Mouse (Mus musculus) embryonic facial prominence, embryonic 11.5 days (tissue): ENCODE results near the gene Sptbn2. TPM values are rescaled to one million over a fixed set of nuclear protein-coding genes. Genes with fewer than 3 reads are reported as not detected.

Source experiments
- ATAC-seq: fragments of 200-750 bp; cut with Nextera tagmentation; replicated peaks from 2 replicates; pipeline ENCODE4 v1.8.0; 2017; ENCODE audit warnings: low read depth; ENCODE audit not compliant: insufficient number of reproducible peaks, low FRiP score, low TSS enrichment
- DNase-seq: peaks from one replicate; pipeline ENCODE4 v3.0.0-alpha.2; 2015; ENCODE audit warnings: low spot score
- H3K27ac ChIP-seq: fragments of 300-500 bp; sonication (generic); replicated peaks from 2 replicates; pipeline ENCODE4 v1.5.1; 2014; ENCODE audit warnings: mild to moderate bottlenecking, low read depth, low read length, control low read depth
- H3K27me3 ChIP-seq: fragments of 300-500 bp; sonication (generic); 2 replicates; pipeline ENCODE4 v1.6.1; 2014; ENCODE audit warnings: mild to moderate bottlenecking, low read length, moderate library complexity, mixed read lengths; ENCODE audit not compliant: control insufficient read depth, insufficient read depth
- H3K36me3 ChIP-seq: fragments of 300-500 bp; sonication (generic); replicated peaks from 2 replicates; pipeline ENCODE4 v1.6.1; 2014; ENCODE audit warnings: low read depth, mild to moderate bottlenecking, low read length, moderate library complexity, mixed read lengths; ENCODE audit not compliant: control insufficient read depth, insufficient read depth
- H3K4me1 ChIP-seq: fragments of 300-500 bp; sonication (generic); 2 replicates; pipeline ENCODE4 v1.6.1; 2014; ENCODE audit warnings: low read length, mixed read lengths; ENCODE audit not compliant: control insufficient read depth, insufficient read depth
- H3K4me2 ChIP-seq: fragments of 300-500 bp; sonication (generic); 2 replicates; pipeline ENCODE4 v1.6.1; 2014; ENCODE audit warnings: low read depth, mild to moderate bottlenecking, control low read depth, low read length, moderate library complexity
- H3K4me3 ChIP-seq: fragments of 300-500 bp; sonication (generic); 2 replicates; pipeline ENCODE4 v1.5.1; 2014; ENCODE audit warnings: low read depth, low read length, control low read depth
- H3K9ac ChIP-seq: fragments of 300-500 bp; sonication (generic); replicated peaks from 2 replicates; pipeline ENCODE4 v1.6.1; 2014; ENCODE audit warnings: mild to moderate bottlenecking, control low read depth, low read length
- H3K9me3 ChIP-seq: fragments of 300-500 bp; sonication (generic); replicated peaks from 2 replicates; pipeline ENCODE4 v1.6.1; 2016; ENCODE audit warnings: mild to moderate bottlenecking, low read length, inconsistent platforms, mixed read lengths; ENCODE audit not compliant: control insufficient read depth
- WGBS: fragments of 180-500 bp; shearing (Covaris S2); extraction: QIAGEN DNeasy Blood & Tissue Kit; methylation state at CpG from one replicate; pipeline ENCODE4 v1.1.7; 2014; 5-methylcytosine and 5-hydroxymethylcytosine counted together
- polyA plus RNA-seq: library from polyadenylated mRNA; unstranded; fragments of >200 nt; fragmentation: Nextera tagmentation; extraction: Ambion mirVana; gene quantifications from 2 replicates; pipeline ENCODE4 v1.2.1, GENCODE M21; 2014

Gene Sptbn2
- polyA plus RNA-seq, 1 experiment from 2014 or later, result 5.4 TPM

DNA sequence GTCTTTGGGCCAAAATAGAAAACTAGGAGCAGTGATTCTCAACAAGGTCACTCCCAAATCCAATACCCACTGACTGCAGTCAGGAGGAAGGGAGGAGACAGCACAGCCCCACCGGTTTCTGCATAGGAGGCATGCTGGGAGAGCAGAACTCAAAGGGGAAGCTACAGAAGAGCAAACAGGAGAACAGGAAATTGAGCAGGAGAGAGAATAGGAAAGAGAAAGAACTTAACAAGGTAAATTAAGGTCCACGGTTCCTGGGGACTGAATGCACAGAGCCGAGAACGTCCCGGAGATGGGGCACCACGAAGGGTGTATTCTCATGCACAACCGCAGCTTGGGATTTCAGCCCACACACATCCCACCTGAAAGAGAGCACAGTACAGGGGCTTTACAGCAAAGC lies 74.2 kb downstream of the Sptbn2 start:
- no peak overlapping the region for H3K27ac ChIP-seq
- H3K36me3 ChIP-seq, result peaks cover 18% of the 10 kb centered on the region
- no peak for ATAC-seq
- H3K9ac ChIP-seq, result no peak overlapping the region
- no peak overlapping the region for H3K4me2 ChIP-seq
- no peak for DNase-seq
- 93% methylated on average over 7 of the region's 7 CpGs for WGBS
- no peak overlapping the region for H3K4me3 ChIP-seq
- no peaks in the 10 kb centered on the region for H3K9me3 ChIP-seq
- H3K4me1 ChIP-seq, result no peaks in the 10 kb centered on the region
- H3K27me3 ChIP-seq, result no peaks in the 10 kb centered on the region

DNA sequence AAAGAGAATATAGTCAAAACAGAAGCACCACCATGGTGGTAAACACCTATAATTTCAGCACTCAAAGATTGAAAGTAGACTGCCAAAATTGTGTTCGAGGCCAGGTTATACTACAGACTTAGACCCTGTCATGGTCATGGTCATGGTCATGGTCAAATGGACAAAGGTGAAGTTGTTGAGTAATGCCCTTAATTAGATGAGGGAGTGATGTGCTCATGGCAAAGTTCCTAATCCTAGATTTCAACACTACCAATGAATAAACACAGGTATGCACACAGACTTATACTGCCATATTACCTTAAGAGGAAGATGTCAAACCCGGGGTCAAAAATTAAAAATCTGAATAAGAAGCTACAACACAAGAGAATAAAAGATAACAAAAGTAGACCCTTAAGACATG lies 75.3 kb downstream of the Sptbn2 start:
- Histone ChIP-seq H3K9ac (no peak overlapping the region), H3K4me2 (no peak overlapping the region), H3K27ac (no peak overlapping the region), H3K4me1 (no peaks in the 10 kb centered on the region), H3K4me3 (no peak overlapping the region), H3K36me3 (peaks cover 18% of the 10 kb centered on the region), H3K27me3 (no peaks in the 10 kb centered on the region), H3K9me3 (no peaks in the 10 kb centered on the region)
- ATAC-seq (no peak), DNase-seq (no peak)
- WGBS, result 91% methylated on average over 2 of the region's 2 CpGs

DNA sequence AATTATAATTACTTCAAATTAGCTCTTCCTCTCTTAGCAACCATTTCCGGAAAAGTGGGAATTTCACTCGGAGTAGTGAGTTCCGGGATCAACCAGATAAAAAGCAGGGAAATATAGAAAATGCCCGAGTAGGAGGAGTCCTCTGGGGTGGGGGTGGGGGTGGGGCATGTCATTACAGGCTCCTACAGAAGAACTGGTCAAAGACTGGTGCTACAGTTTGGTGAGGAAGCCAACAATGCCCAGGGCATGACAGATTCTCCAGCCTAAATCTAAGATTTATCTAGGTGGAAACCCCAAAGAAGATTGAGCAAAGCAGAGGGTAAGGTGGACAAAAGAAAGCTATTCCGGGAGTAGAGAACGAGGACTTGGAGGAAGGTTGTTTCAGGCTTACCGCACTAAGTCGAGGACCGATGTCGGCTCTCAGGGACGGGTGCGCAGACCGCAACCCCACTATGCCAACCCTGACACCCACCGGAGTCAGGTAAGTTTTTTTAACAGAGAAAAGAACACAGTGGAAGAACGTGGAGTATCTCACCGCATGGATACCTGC lies 82.4 kb downstream of the Sptbn2 start:
- Histone ChIP-seq H3K9ac (peak overlapping the region; percentile 72), H3K4me3 (peak overlapping the region; percentile 68), H3K36me3 (no peaks in the 10 kb centered on the region; the same call in 1 of the 2 replicates), H3K27me3 (no peaks in the 10 kb centered on the region), H3K4me2 (peak overlapping the region; percentile 65), H3K4me1 (no peaks in the 10 kb centered on the region), H3K9me3 (no peaks in the 10 kb centered on the region), H3K27ac (0 out of 2 replicates have a peak overlapping the region, but pooled peaks have one; percentile 32)
- WGBS, result under 1% methylated on average over 16 of the region's 16 CpGs
- DNase-seq, result peak; percentile 42
- no peak; the same call in 1 of the 2 replicates for ATAC-seq

DNA sequence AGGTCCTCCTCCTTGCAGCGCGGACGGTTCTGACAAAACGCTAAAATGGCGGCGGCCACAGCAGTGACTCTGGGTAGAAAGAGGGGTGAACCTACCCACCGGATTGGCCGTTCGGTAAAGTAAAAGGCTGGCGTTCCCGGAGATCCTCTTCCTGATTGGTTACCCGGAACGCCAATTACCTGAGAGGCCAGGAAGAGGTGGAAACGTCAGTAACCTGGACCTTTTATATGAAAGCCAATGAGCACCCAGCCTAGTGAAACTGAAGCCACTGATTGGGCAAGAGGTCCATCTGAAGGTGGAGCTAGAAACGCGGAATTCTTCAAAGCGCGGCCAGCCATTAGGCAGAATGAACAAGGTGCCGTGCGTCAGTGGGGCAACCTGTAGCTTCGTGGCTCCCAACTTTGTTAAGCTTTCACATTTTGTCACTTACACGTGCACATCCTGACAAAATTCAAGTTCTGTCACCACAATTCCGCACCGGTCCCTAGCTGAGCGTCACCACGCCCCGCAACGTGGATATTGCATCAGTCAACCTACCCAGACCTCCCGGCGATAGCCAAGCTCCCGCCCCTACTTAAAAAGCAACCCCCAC lies 83.0 kb downstream of the Sptbn2 start, which contains the start of gene Rbm4:
Rbm4 (minus strand) TSS at position 71 of the 592 bp plus-strand sequence.
- Histone ChIP-seq H3K4me1 (no peaks in the 10 kb centered on the region), H3K27me3 (no peaks in the 10 kb centered on the region), H3K9me3 (no peaks in the 10 kb centered on the region), H3K4me2 (peak within 1 kb of the TSS; percentile 65), H3K4me3 (peak within 1 kb of the TSS; percentile 68), H3K27ac (0 out of 2 replicates have a peak within 1 kb of the TSS, but pooled peaks have one; percentile 32), H3K9ac (peak within 1 kb of the TSS; percentile 72), H3K36me3 (no peaks in the 10 kb centered on the region; the same call in 1 of the 2 replicates)
- ATAC-seq, result peak; percentile 97
- DNase-seq, result peak; percentile 98
- under 1% methylated on average over 31 of the region's 31 CpGs for WGBS

DNA sequence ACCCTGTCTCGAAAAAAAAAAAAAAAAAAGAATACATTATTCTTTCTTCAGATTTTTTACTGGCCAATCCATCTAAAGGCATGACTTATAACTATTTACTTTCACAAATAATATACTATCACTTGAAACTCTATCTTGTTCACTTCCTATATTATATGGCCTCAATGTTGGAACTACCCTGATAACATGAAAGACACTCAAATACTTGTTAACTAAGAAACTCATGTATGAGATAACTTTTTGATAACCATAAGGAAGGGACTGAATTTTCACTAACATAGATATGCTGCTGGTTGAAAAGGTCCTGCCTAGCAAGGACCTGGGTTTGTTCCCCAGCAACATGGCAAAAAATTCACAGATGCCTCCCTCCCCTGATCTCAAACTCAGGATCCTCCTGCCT lies 85.0 kb downstream of the Sptbn2 start:
- Histone ChIP-seq H3K36me3 (0 out of 2 replicates have a peak, but pooled peaks cover 3% of the 10 kb centered on the region), H3K4me1 (no peaks in the 10 kb centered on the region)

DNA sequence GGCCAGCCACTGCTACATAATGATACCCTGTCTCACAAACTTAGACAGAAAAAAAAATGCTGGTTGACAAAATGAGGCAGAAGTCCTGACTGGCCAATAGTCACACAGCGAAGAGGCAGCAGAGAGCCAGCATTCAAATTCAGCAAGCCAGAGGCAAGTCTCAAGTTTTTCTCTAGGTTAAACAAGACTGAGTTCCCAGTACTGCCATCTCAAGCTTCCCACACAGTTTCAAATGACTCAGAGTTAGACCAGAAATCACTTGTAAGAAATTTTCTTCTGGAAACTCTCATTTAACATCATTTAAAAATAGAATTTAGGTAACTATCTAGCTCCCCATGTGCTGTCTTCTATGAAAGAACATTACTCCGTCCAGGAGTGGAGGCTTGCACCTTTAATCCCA lies 86.9 kb downstream of the Sptbn2 start:
- Histone ChIP-seq H3K9ac (no peak overlapping the region), H3K36me3 (peaks cover 11% of the 10 kb centered on the region), H3K4me3 (no peak overlapping the region), H3K27ac (no peak overlapping the region), H3K9me3 (no peaks in the 10 kb centered on the region), H3K27me3 (no peaks in the 10 kb centered on the region), H3K4me2 (no peak overlapping the region), H3K4me1 (no peaks in the 10 kb centered on the region)
- no peak for DNase-seq
- 96% methylated on average over 2 of the region's 2 CpGs for WGBS
- no peak for ATAC-seq

More for the DNA sequence above, 85.0 kb downstream of the Sptbn2 start:
- H3K4me2 ChIP-seq, result no peak overlapping the region
- WGBS, result 80% methylated on average over 1 of the region's 1 CpGs
- H3K4me3 ChIP-seq, result no peak overlapping the region
- H3K27ac ChIP-seq, result no peak overlapping the region
- H3K9me3 ChIP-seq, result no peaks in the 10 kb centered on the region
- no peak for ATAC-seq
- H3K9ac ChIP-seq, result no peak overlapping the region
- DNase-seq, result no peak
- H3K27me3 ChIP-seq, result no peaks in the 10 kb centered on the region

DNA sequence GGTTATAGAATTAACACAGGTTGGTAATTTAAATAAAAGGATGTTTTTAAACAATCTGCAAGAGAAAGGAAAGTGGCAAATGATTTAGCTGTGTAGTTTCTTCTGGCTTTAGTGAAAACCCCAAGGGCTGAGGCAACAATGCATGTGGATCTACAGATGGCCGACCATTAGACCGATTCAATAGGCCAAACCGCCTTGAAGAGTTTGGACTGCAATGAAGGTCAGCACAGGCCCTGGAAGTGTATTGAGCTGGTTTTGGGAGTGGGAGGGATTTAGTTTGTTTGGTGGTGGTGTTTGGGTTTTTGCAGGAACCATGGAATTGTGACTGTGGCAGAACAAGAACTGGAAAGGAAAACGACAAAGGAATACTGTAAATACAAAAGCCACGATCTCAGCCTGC lies 88.1 kb downstream of the Sptbn2 start:
- no peak overlapping the region for H3K9ac ChIP-seq
- H3K4me1 ChIP-seq, result no peaks in the 10 kb centered on the region
- no peak for DNase-seq
- H3K4me2 ChIP-seq, result no peak overlapping the region
- peaks cover 14% of the 10 kb centered on the region for H3K36me3 ChIP-seq
- H3K27me3 ChIP-seq, result no peaks in the 10 kb centered on the region
- ATAC-seq, result no peak
- no peak overlapping the region for H3K4me3 ChIP-seq
- H3K27ac ChIP-seq, result no peak overlapping the region
- WGBS, result 91% methylated on average over 5 of the region's 5 CpGs
- H3K9me3 ChIP-seq, result no peaks in the 10 kb centered on the region
